Mouse (Mus musculus) megakaryocyte, embryonic 14.5 days (primary cell): ENCODE results near the gene Irgq. TPM values are rescaled to one million over a fixed set of nuclear protein-coding genes. Genes with fewer than 3 reads are reported as not detected.

Experiments
- H3K27me3 ChIP-seq: replicated peaks from 2 replicates; pipeline ENCODE3; 2012; ENCODE audit warnings: inconsistent platforms
- H3K36me3 ChIP-seq: replicated peaks from 2 replicates; pipeline ENCODE3; 2012; ENCODE audit warnings: low read length, inconsistent platforms, mixed read lengths
- H3K4me1 ChIP-seq: 2 replicates; pipeline ENCODE4 v1.6.1; 2012; ENCODE audit warnings: inconsistent platforms
- H3K4me3 ChIP-seq: replicated peaks from 2 replicates; pipeline ENCODE3; 2012; ENCODE audit warnings: moderate library complexity, mild to moderate bottlenecking, inconsistent platforms
- H3K9me3 ChIP-seq: 2 replicates; pipeline ENCODE4 v1.6.1; 2012; ENCODE audit warnings: inconsistent platforms
- FLI1 ChIP-seq: IDR thresholded peaks from 2 replicates; pipeline ENCODE4 v1.6.1; 2012; ENCODE audit warnings: low read length, inconsistent platforms, mixed read lengths
- GATA1 ChIP-seq: IDR thresholded peaks from 3 replicates; pipeline ENCODE4 v1.6.1; 2012; ENCODE audit warnings: mixed read lengths, low read length, inconsistent platforms, borderline replicate concordance
- polyA plus RNA-seq: library from polyadenylated mRNA; stranded (reverse); fragments of >175 nt; gene quantifications from 2 replicates; pipeline ENCODE4 v1.2.3, GENCODE M21; 2012; ENCODE audit warnings: low replicate concordance; ENCODE audit not compliant: insufficient read depth

Gene Irgq
- polyA plus RNA-seq, 1 experiment: 2.9 TPM

GRCm38 (mm10) chr7:24499856-24500577 lies 30.5 kb upstream of the Irgq start:
- H3K4me3 ChIP-seq: peak overlapping the region; percentile 82
- no peaks in the 10 kb centered on the region for H3K36me3 ChIP-seq
- TF ChIP-seq GATA1 (no peak), FLI1 (no peak)
- peaks cover 69% of the 10 kb centered on the region for H3K27me3 ChIP-seq
- H3K9me3 ChIP-seq: peaks cover 15% of the 10 kb centered on the region
- H3K4me1 ChIP-seq: peaks cover 11% of the 10 kb centered on the region

- Histone ChIP-seq H3K4me1 (peaks cover 11% of the 10 kb centered on the region), H3K36me3 (no peaks in the 10 kb centered on the region), H3K9me3 (peaks cover 15% of the 10 kb centered on the region), H3K4me3 (no peak overlapping the region), H3K27me3 (peaks cover 74% of the 10 kb centered on the region)
- TF ChIP-seq FLI1 (no peak), GATA1 (no peak)
Measured at GRCm38 (mm10) chr7:24500929-24501328, 29.6 kb upstream of the Irgq start.

GRCm38 (mm10) chr7:24501492-24501891 lies 29.0 kb upstream of the Irgq start:
- no peaks in the 10 kb centered on the region for H3K36me3 ChIP-seq
- TF ChIP-seq GATA1 (no peak), FLI1 (no peak)
- H3K9me3 ChIP-seq: peaks cover 15% of the 10 kb centered on the region
- H3K4me3 ChIP-seq: peak overlapping the region; percentile 5
- peaks cover 72% of the 10 kb centered on the region for H3K27me3 ChIP-seq
- H3K4me1 ChIP-seq: peaks cover 14% of the 10 kb centered on the region

- H3K4me1 ChIP-seq: peaks cover 35% of the 10 kb centered on the region
- H3K4me3 ChIP-seq: no peak overlapping the region
- TF ChIP-seq FLI1 (no peak), GATA1 (no peak)
- peaks cover 59% of the 10 kb centered on the region for H3K27me3 ChIP-seq
- H3K36me3 ChIP-seq: no peaks in the 10 kb centered on the region
- H3K9me3 ChIP-seq: peaks cover 15% of the 10 kb centered on the region
Measured at GRCm38 (mm10) chr7:24504004-24504403, 26.5 kb upstream of the Irgq start.

- Histone ChIP-seq H3K4me3 (no peak overlapping the region), H3K36me3 (no peaks in the 10 kb centered on the region), H3K4me1 (peaks cover 32% of the 10 kb centered on the region), H3K9me3 (peaks cover 15% of the 10 kb centered on the region), H3K27me3 (peaks cover 50% of the 10 kb centered on the region)
- TF ChIP-seq FLI1: no peak
- no peak for TF ChIP-seq GATA1
Measured at GRCm38 (mm10) chr7:24504868-24505267, 25.6 kb upstream of the Irgq start.

- H3K9me3 ChIP-seq: peaks cover 10% of the 10 kb centered on the region
- H3K36me3 ChIP-seq: no peaks in the 10 kb centered on the region
- H3K4me1 ChIP-seq: peaks cover 31% of the 10 kb centered on the region
- no peak overlapping the region for H3K4me3 ChIP-seq
- H3K27me3 ChIP-seq: peaks cover 45% of the 10 kb centered on the region
- TF ChIP-seq FLI1 (no peak), GATA1 (no peak)
Measured at GRCm38 (mm10) chr7:24505447-24506064, 24.9 kb upstream of the Irgq start.

- peaks cover 5% of the 10 kb centered on the region for H3K9me3 ChIP-seq
- no peaks in the 10 kb centered on the region for H3K36me3 ChIP-seq
- H3K4me1 ChIP-seq: peaks cover 32% of the 10 kb centered on the region
- peaks cover 44% of the 10 kb centered on the region for H3K27me3 ChIP-seq
- no peak overlapping the region for H3K4me3 ChIP-seq
- no peak for TF ChIP-seq FLI1
- no peak for TF ChIP-seq GATA1
Measured at GRCm38 (mm10) chr7:24506065-24506459, 24.4 kb upstream of the Irgq start.

- H3K36me3 ChIP-seq: no peaks in the 10 kb centered on the region
- H3K27me3 ChIP-seq: peaks cover 44% of the 10 kb centered on the region
- H3K4me3 ChIP-seq: peak overlapping the region; percentile 97
- peaks cover 32% of the 10 kb centered on the region for H3K4me1 ChIP-seq
- no peak for TF ChIP-seq FLI1
- no peak for TF ChIP-seq GATA1
- H3K9me3 ChIP-seq: peaks cover 1% of the 10 kb centered on the region
Measured at GRCm38 (mm10) chr7:24506476-24506837, 24.0 kb upstream of the Irgq start.

- H3K4me1 ChIP-seq: peaks cover 32% of the 10 kb centered on the region
- H3K4me3 ChIP-seq: peak within 1 kb of the TSS; percentile 97
- TF ChIP-seq FLI1: no peak
- TF ChIP-seq GATA1: no peak
- no peaks in the 10 kb centered on the region for H3K36me3 ChIP-seq
- H3K9me3 ChIP-seq: no peaks in the 10 kb centered on the region
- H3K27me3 ChIP-seq: peaks cover 41% of the 10 kb centered on the region
Measured at GRCm38 (mm10) chr7:24506838-24507725, 23.4 kb upstream of the Irgq start, which contains the start of gene Zfp428. Gene Zfp428, plus strand, starts transcription at chr7:24507006.
